Mouse (Mus musculus) ES-E14 (cell line): ENCODE measurements around the gene Cuedc1.

ENCODE experiments used
- CHD2 ChIP-seq: IDR thresholded peaks from 2 replicates; pipeline ENCODE4 v1.6.1; 2014; ENCODE audit warnings: mild to moderate bottlenecking, low read depth, low read length, inconsistent platforms
- HCFC1 ChIP-seq: IDR thresholded peaks from 2 replicates; pipeline ENCODE4 v1.6.1; 2012; ENCODE audit warnings: low read length, inconsistent platforms, borderline replicate concordance; ENCODE audit not compliant: insufficient read depth
- ZC3H11A ChIP-seq: IDR thresholded peaks from 2 replicates; pipeline ENCODE4 v1.6.1; 2012; ENCODE audit warnings: low read depth, mild to moderate bottlenecking, inconsistent platforms, low read length, borderline replicate concordance
- ZNF384 ChIP-seq: IDR thresholded peaks from 2 replicates; pipeline ENCODE4 v1.6.1; 2012; ENCODE audit warnings: low read depth, low read length, inconsistent platforms

DNA sequence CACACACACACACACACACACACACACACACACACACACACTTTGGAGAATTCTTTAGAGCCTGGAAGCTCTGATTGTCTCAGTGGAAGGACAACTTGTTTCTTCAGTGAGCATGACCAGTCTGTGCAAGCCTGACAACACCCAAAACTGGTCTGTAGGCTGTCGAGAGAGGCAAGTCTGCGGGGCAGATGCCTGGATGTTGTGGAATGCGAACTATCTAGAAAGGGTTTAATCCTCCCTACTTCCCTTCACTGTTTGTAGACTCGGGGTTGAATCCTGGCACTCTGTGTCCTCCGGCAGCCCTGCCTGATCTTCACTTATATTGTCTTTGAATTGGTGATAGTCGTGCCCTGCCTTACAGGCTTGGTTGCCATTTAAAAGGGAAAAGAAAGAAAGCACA lies 25.9 kb downstream of the Cuedc1 start:
- TF ChIP-seq CHD2 (no peak), ZNF384 (no peak), HCFC1 (no peak), ZC3H11A (no peak)
